Mouse (Mus musculus) naive thymus-derived CD4-positive, alpha-beta T cell, adult 2 months (primary cell): ENCODE measurements around the gene Foxd4.

ENCODE experiments used
- DNase-seq: peaks from one replicate; pipeline ENCODE4 v3.0.0-alpha.2; 2011; ENCODE audit warnings: low read depth

Foxd4 gene

DNA sequence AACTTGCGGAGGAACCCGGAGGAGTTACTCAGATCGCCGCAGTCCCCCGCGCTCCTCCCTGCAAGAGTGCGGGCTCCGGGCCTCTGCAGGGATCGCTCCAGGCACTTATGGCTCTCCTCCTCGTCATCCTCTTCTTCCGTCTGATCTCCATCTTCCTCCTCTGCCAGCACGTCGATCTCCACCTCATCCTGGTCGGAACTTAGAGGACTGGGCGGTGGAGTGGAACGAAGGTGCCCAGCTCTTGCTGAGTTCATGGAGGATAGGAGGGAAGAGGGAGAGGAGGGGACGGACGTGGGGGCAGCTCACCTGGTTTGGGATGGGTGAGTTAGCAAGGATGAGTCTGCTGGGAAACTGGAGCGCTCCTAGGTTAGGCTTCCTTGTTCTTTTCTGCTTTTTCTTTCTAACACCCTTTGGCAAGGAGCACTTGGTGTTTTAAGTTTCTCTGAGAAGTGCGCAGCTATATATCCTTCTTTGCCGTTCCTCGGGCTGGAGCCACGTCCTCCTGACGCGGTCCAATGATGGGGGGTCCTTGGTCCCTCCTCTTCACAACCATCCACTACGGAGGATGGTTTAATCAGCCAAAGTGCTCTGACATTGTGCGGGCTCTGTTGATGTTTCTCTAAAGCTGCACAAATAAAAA is at the start of gene Foxd4:
TSS of gene Foxd4 (minus strand) at position 617 of the 640 bp plus-strand sequence.
- no peak for DNase-seq

DNA sequence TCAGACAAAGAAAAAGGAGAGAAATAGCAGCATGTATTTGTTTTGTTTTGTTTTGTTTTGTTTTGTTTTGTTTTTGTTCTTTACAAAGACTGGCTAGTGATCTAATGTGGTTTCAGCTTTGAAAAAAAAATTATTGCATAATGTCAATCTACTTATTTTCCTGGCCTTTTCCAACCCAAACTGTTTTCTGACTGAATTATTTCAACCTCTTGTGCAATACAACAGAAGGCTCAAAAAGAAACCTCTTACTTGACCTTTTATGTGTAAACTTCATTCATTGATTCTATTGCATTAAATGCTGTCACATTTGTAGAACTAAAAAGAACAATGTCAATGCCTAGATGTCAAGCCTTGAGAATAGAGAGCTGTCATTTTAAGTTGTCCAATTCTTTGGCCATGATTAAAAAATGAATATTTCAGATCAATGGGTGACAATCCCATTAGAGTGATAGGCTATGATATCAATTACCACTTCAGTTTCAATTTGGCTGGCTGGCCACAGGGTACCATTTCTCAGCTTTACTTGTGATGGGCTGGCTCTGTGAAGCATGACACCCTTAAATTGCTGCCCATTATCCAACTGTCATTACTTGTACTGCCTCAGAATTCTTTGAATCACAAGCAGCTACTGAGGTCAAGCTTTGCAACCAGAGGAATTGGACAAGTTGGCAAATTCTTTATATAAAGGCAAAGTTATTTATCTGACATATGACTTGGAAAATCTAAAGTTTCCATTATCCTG is 44.7 kb upstream of the Foxd4 start:
- DNase-seq, result no peak

DNA sequence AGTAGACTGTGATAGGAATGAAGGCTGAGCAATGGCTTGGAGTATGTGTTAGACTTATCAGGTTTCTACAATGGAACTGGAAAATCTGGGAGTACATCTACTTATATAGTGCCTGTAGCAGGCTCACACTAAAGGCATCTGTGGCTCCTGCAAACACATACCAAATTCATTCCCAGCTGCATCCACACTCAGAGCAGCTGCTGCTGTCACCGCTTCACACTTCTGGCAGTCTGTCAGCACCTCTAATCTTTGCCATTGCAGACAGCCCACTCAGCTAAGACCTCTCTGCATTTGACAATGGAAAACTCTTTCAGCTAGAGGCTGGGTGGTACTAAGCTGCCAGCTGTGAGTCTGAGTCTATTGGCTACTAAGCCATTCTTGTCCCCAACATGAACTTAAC is 36.1 kb upstream of the Foxd4 start:
- DNase-seq, result no peak

DNA sequence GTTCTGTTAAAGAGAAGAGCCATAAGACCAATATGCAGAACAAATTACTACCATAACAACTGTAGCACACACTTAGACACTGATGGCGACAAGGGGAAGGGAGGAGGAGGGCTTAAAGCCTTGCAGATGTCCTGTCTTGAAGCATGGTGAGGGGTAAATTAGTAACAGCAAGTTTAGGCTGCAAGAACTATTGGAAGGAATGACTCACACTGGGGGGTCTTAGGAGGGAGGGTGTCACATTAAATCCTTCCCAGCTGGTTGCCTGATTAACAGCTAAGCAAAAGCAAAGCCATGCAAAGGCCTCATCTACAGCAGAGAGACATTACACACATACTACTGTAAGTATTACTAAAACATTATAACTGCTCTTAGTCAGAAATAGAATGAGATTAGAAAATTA is 28.0 kb upstream of the Foxd4 start:
- DNase-seq, result no peak

DNA sequence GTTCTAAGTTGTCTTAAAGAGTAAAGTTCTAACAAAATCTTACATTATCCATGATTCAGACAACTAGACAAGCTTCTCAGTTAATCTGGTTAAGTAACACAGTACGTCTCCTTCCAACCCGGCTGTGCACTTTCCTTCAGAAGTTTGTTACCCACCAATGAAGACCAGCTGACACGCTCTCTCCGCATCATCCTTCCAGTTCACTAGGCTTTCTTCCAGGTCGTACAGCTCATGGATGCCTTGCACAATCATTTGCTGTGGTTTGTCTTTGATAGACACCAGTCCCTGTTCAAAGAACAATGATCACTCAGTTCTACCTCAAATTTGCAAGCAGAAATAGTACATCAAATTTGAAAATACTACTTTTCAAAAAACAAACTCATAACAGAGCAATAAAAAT is 19.9 kb upstream of the Foxd4 start:
- no peak for DNase-seq

DNA sequence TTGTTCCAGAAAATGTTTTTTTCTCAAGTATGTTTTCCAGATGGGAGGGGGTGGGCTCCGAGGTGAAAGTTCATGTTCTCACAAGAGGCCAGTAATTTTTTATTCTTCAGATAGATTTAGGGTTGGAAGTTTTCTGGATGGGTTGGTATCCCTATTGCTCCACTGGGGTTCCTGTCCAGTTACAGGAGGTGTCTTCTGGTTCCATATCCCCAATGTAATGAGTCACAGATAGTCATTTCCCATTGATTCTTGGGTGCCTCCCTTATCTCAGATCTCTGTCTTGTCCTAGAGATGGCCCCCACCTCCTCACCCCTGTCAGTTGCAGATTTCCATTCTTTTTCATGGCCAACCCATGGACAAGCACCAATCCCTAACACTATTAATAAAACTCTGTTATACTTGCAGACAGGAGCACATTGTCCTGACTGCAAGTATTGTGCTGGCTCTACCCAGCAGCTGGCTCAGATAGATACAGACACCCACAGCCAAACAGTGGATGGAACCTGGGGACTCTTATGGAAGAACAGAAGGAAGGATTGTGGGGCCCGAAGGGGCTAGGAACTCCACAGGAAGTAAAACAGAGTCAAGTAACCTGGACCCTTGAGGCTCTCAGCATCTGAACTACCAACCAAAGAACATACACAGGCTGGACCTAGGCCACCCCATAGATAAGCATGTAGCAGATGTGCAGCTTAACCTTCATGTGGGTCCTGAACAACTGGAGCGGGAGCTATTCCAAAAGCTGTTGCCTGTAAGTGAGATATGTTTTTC is 7.6 kb upstream of the Foxd4 start:
- no peak for DNase-seq

DNA sequence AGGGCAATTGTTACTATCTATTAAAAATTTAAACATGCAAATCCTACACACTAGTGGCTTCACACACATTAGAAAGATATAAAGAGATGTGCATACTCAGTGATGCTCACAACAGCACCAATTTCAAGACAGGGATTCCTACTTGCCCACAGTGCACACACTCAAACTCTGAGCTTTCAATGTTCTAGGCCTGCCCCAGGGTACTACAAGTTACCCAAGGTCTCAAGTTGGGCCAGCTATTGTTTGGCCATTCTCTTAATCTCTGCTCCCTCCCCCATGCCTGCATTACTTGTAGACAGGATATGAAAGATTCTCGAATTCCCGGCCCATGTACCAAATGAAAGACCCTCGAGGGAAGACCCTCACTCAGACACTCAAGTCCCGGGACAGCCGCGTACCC is 6.7 kb upstream of the Foxd4 start:
- no peak for DNase-seq

DNA sequence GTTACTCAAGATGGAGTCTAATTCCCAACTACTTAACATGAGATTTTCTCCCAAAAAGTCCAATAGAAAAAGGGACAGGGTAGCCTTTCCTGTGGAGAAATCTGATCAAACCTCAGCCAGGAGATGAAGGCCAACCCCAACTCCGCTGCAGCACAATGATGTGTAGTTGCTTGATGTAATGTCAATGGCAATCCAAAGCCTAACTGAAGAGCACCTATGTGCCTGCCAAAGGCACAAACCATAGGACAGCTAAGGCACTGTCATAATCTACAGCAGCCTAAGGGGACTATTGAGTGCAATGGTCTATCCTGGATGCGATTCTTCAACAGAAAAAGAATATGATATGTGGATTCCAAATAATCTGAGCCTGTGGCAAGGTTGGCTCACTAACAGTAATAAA is 1.8 kb upstream of the Foxd4 start:
- no peak for DNase-seq

DNA sequence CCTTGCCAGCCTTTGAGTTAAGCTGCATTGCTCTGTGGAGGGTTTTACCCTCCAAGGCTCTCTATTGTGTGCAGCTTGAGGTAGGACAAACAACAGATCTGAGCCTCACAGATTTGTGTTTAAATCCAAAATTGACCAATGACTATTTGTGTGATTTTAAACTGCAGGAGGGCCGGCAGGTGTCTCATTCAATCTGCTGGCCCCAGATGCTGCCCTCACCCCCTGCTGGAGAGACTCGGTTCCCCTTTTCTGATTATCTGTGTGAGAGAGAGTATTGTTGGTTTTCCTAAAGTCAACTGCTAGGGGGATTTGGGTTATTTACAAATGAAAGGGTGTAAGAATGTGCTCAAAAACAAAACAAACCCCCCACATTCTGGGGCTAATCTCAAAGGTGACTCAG is 1.3 kb upstream of the Foxd4 start:
- no peak for DNase-seq

DNA sequence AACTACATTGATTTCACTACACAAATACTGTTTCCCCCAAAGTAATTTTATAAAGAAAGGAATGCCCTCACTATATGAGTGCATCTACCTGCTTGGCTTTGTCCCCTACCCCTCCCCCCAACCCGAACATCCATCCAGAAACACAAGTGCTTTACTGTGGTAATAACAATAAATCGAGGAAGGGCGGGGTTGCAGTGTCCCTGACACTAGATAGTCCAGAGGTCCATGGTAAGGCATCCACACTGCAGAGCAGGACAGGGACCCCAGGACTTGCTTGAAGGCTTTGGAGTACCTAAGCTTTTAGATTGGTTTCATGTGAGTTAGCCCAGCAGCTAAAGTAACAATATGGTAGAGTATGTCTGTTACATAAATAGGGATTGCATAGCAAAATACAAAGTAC is 669 bp upstream of the Foxd4 start:
- DNase-seq, result no peak

DNA sequence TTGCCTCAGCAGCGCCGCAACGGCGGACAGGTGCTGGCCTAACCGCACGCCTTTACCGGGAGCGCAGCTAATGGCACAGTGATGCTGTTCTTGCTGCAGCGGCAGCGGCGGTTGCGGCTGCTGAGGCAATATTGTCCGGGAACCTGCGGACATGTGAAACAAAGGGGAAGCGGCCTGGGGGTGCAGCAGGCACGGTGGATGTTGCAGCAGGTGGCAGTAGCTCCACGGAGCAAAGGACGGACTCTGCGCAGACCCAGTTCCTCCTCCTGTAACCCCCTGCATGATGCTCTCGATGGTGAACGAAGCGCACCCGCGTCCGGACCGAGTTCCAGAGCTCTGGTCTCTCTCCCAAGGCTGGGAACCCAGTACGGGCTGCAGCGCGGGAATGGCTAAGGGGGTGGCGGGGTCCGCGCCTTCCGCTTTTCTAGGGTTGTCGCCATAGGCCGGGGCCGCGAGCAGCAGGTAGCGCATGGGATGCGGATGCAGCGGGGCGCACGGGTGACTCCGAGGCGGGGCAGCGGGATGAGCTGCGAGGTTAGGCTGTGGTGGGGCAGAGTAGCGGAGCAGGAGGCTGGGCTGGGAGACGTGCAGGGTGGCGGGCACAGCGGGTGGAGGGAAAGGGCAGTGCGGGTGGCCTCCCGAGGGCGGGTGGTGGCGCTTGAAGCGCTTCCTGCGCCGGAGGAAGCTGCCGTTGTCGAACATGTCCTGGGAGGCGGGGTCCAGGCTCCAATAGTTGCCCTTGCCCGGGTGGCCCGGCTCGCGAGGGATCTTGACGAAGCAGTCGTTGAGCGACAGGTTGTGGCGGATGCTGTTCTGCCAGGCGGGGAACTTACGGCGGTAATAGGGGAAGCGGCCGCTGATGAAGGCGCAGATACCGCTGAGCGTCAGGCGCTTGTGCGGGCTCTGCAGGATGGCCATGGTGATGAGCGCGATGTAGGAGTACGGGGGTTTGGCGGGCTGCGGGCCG is 1.1 kb downstream of the Foxd4 start:
- no peak for DNase-seq

DNA sequence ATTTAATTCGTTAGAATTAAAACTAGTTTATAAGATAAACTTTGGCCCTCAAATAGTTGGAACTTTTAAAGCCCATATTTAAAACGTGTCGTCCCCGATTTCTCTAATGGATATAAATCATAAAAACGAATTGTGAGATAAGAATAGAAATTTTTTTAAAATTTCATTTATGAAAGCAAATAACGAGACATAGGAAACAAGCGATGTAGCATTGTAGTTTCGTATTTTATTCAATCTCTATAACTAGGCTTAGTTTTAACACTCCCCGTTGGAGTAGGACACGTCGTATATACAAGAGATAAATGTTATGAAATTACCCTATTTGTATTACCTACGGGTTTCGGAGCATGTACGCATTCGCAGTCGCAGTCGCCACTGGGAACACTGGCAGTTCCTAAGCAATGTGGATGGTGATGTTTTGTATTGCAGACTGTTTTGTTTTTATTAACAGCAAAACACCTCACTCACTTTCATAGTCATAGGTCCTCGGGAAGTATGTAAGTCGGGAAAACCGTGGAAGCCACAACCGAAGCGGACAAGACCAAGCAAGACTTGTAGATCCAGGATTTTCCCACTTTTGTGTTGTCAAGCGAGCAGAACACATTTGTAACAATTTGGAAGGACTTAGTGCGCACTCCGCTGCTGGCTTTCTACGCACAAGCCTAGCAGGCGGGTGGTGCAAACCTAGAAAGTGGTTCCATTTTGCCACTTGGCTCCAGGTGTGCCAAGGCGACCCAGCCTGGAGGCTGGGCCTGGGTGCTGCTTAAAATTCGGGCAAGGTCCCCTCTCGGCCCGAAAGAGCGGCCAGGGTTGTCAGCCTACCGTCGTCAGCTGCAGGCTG is 2.0 kb downstream of the Foxd4 start:
- DNase-seq, result no peak

DNA sequence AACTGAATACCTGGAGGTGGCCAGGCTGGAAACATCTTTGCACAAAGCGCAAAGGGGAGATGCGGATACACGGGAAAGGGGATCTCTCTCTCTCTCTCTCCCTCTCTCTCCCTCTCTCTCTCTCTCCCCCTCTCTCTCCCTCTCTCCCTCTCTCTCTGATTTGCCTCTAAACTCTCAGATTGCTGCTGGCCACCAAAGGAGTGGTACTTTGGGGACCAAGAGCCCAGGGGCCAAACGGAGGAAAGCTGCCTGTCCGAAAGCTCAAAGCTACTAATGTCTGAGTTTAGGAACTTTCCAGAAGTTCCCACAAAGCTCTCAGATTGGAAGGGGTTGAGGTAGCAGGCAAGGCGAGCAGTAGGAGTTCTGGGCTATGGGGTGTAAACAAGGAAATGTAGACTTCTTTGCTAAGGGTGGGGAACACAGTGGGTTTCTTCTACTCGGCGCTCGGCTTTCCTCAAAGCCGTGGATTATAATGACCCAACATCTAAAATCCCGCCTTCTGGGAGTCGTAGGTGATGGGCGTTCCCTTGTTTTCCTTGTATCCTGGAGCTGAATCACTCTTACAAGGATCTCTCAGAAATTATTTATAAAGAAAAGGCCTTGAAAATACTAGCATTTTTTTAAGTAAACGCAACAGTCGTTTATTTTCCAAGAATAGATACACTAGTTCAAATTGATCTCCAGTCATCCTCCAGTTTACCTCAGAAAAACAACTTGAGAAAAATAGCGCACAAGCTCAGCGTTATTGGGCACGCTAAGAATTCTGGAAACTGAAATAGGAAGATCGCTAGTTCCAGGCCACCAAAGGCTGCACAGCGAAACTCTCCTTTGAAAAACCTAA is 2.9 kb downstream of the Foxd4 start:
- no peak for DNase-seq

DNA sequence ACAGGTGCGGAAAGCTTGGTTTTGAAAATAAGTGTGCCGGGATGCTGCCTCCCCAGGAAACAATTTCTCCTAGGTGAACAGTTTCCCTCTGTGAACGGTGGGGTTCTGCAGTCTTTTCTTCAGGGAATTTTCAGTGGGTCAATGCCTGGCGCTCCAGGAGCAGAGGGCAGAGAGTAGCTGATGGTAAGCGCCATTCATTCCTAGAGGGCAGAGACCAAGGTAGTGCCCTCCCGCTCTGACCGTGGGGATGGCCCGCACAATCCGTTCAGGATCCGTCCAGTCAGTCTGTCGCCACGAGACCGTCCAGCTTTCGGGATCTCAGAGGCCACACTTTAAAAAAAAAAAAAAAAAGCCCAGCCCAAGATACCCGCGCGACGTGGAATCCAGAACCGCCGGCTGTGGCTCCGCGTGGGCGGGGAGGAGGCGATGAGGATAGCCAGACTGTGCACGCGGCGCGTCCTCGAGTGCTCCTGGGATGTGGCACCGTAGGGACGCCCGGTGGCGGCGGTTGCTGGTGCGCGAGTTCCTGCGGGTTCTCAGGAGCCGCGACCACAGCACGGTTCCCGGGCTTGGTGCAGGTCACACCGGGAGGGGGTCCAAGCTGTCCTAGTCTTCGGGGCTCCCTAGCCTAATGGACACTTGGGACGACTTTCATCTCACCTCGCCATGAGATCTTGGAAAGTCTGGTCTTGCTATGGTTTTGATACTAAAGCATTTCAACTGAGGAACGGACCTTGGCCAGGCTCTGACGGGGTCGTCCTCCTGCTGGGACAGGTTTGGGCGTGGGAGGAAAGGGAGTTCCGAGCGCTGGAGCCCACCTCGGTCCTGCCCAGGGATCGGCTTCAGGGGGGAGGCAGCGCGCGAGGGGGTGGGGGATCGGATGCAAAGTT is 3.7 kb downstream of the Foxd4 start:
- no peak for DNase-seq

DNA sequence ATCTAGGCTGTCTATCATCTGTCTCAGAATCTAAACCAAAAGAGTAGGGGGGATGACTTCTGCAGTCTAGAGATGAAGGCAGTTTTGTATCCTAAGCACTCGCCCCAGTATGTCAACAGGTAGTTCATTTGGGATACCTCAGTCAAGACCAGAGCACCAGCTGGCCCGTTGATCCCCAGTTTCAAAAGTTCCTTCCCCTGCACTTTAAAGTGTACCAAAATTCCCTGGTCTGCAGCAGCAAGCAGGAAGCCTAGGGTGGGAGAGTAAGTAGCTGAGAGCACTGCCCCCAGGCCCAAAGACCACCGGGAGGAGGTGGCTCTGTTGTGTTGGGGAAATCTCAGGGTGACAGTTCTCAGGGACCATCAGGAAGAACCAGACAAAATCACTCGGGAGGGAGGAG is 4.5 kb downstream of the Foxd4 start:
- DNase-seq, result no peak

DNA sequence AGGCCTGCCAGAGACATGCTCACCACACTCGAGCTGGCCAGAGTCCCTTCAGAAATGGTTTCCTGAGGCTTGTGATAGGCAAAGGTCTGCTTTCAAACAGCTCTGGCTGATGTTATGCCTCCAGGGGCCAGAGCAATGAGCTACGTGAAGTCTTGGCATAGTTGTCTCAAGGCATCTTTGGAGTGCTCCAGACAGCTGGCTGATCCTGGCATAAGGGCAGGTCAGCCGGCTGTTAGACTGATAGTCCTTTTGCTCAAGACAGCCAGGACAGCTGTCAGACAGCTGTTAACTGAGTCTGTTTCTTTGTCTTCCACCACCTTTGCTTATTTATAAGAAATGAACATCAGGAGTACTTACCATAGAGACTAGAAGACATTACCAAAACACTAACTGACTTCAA is 14.1 kb downstream of the Foxd4 start:
- DNase-seq, result no peak

DNA sequence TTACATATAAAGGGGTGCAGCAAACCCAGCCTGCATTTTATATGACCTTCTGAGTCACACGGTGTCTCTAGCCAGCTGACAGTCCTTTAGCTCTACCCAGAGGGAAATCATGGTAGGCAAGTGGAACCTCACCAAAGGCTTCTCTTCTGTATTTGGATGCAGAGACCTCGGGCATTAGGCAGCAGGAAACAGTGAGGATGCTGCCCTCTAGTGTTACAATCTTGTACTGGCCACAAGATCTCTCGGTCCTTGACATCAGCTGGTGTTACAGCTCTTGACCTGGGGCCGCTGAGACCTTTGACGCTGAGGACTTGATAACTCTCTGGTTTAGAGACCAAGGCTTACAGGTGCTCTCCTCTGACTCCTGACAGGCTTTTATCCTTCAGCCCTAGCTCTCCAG is 15.5 kb downstream of the Foxd4 start:
- peak; percentile 46 for DNase-seq

DNA sequence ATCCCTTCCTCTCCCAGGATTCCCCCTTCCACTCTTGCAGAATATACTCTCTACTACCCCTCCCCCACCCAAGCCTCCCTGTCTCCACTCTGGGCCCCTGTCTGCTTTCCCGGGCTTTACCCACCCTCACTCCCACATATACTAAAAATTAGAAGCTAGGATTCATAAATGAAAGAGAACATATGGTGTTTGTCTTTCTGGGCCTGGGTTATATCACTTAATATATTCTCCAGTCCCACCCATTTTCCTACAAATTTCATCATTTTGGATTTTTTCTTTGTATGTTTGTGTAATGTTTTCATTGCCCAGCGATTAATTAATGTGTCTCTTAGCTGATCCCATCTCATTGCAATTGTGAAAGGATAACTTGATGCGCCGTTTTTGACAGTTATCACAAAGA is 19.8 kb downstream of the Foxd4 start:
- no peak for DNase-seq
